Mouse (Mus musculus) T-helper 2 cell (primary cell): ENCODE data around the gene Fbxo42.
"Not testable (repeated sequence)": the region's sequence is repeated elsewhere in the genome, so short reads cannot be mapped to it uniquely, and the experiment has no call there.

ENCODE experiments used
- in situ Hi-C: fragments of 300-600 bp; cut with MboI, MseI; formaldehyde crosslinking; loops from one replicate; pipeline ENCODE4 v1.15.1; 2025; ENCODE audit warnings: high pct_unique_total_duplicates

Fbxo42 gene

GRCm38 (mm10) chr4:141136126-141136525, 11.6 kb upstream of the Fbxo42 start:
- in situ Hi-C loops, result no loop called here

DNA sequence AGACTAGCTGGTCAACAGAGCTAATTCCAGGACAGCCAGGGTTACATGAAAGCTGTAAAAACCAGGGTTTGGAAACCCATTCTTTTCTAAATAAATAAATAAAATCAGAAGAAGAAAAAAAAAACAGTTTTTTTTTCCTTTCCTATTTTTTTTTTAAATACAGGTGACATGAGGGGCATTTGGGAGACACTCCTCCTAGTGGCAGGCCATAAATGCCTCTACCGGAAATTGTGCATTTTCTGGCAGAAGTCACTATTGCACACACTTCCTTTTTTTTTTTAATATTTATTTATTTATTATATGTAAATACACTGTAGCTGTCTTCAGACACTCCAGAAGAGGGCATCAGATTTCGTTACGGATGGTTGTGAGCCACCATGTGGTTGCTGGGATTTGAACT, 10.0 kb upstream of the Fbxo42 start:
- in situ Hi-C loops, result not testable (repeated sequence)

- in situ Hi-C loops, result no loop called here
These were observed 9.1 kb upstream of the Fbxo42 start for GRCm38 (mm10) chr4:141138425-141139115.

DNA sequence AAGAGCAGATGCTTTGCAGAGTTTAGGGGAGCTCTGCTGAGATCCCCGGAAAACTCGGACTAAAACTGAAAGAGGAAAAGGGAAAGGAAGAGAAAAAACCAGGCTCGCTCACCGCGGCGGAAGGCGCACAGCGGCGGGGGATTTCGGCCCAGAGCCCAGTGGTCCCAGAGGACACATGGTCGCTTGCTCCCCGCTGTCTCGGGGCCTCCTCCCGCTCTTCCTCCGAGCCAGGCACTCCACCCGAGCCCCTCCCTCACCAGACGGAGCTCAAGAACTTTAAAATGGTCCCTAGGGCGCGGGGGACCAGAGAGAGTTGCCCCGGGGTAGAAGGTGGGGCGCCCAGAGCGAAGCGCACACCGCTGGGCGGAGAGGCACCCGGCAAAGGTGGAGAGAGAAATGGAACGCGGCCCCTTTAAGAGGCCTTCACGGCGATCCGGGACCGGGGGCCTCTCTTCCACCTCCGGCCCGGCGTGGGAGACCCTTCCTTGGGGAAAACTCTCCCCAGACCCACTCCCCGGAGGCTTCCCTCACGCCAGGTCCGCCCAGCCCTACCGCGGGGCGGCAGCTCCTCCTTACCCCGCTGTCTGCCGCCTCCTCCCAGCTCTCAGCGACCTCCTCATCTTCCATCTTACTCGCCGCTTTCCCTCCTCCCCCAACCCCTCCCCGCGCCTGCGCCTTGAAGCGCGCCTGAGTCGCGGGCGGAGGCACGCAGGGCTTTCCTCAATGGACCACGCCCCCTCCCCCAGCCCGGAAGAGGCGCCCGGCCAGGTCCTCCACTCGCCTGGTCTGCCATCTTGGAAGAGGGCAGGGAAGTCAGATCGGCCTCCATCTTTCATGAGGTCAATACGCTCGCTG, 8.4 kb upstream of the Fbxo42 start, which contains the start of gene Szrd1:
Gene Szrd1 (minus strand): TSS at position 660 of the 855 bp plus-strand sequence.
- in situ Hi-C loops, result no loop called here

DNA sequence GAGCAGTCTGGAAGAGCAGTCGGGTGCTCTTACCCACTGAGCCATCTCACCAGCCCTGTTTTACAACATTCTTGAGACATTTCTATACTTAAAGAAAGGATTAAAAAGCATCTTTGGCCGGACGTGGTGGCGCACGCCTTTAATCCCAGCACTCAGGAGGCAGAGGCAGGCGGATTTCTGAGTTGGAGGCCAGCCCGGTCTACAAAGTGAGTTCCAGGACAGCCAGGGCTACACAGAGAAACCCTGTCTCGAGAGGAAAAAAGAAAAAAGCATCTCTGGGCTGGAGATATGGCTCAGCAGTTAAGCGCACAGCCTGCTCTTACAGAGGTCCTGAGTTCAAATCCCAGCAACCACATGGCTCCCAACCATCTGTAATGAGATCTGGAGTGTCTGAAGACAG, 7.4 kb upstream of the Fbxo42 start:
- in situ Hi-C loops, result loop anchor here (10.0 kb wide), 1 partner anchor 414 kb away; no protein-coding TSS in a partner anchor

DNA sequence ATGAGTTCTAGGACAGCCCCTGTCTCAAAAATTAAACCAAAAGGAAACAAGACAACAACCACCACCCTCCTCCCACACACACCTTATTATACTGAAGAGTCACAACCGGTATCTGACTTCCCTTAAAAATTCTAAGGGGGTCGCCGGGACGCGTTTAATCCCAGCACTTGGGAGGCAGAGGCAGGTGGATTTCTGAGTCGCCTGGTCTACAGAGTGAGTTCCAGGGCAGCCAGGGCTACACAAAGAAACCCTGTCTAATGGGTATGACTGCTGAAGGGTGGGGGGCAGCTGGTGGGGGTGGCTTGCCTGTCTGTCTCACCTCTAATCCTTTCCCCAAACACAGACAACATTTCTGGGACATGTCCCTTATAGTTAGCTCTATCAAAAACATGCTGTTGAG, 6.7 kb upstream of the Fbxo42 start:
- in situ Hi-C loops, result loop anchor here (10.0 kb wide), 1 partner anchor 414 kb away; no protein-coding TSS in a partner anchor

DNA sequence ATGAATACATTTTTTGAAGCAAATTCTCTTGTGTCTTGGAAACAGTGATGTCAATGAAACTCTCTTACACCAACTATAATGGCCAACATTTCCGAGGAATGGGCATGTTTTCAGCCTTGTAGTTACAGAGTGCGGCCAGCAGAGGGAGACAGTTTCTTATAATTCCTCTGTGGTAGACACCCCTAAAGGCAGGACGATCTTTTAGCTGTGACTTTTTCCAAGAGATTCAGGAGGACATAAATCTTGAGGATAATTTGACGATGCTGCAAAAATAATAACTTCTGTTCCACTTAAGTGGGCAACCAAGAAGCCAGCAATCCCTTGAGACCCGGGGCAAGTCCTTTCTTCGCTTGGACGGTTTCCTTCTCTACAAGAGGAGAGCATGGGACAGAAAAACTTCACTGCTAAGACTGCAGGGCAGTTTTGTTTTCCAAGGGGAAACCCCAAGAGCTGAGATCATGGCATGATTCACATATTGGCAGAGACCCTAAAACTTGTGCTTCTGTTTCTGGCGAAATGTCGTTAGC, 5.4 kb upstream of the Fbxo42 start:
- in situ Hi-C loops, result loop anchor here (10.0 kb wide), 1 partner anchor 412 kb away; no protein-coding TSS in a partner anchor

DNA sequence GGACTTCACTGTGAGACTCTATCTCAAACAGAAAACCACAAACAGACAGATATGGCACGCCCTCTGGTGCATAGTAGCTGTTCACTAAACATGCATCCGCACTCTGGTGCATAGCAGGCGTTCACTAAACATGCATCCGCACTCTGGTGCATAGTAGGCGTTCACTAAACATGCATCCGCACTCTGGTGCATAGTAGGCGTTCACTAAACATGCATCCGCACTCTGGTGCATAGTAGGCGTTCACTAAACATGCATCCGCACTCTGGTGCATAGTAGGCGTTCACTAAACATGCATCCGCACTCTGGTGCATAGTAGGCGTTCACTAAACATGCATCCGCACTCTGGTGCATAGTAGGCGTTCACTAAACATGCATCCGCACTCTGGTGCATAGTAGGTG, 2.6 kb upstream of the Fbxo42 start:
- in situ Hi-C loops, result loop anchor here (10.0 kb wide), 1 partner anchor 410 kb away; no protein-coding TSS in a partner anchor

DNA sequence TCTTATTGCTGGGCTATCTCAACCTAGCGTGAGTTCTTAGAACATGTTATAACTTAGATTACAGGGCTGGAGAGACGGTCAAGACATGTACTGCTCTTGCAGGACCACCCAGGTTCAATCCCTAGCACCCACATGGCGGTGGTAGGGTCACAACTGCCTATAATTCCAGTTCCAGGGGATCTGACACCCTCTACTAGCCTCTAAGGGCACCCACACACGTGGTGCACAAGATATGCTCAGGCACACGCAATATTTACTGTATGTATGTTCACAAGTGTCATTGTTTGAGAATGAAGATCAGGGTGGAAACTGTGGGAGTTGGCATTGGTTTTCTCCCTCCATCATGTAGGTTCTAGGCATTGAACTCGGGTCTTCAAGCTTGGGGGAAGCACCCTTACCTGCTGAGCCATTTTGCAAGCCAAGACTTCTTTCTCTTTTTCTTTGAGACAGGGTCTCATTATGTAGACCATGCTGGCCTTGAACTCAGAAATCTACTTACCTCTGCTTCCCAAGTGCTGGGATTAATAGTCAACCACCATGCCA, 1.2 kb upstream of the Fbxo42 start:
- in situ Hi-C loops, result loop anchor here (10.0 kb wide), 1 partner anchor 408 kb away; no protein-coding TSS in a partner anchor

DNA sequence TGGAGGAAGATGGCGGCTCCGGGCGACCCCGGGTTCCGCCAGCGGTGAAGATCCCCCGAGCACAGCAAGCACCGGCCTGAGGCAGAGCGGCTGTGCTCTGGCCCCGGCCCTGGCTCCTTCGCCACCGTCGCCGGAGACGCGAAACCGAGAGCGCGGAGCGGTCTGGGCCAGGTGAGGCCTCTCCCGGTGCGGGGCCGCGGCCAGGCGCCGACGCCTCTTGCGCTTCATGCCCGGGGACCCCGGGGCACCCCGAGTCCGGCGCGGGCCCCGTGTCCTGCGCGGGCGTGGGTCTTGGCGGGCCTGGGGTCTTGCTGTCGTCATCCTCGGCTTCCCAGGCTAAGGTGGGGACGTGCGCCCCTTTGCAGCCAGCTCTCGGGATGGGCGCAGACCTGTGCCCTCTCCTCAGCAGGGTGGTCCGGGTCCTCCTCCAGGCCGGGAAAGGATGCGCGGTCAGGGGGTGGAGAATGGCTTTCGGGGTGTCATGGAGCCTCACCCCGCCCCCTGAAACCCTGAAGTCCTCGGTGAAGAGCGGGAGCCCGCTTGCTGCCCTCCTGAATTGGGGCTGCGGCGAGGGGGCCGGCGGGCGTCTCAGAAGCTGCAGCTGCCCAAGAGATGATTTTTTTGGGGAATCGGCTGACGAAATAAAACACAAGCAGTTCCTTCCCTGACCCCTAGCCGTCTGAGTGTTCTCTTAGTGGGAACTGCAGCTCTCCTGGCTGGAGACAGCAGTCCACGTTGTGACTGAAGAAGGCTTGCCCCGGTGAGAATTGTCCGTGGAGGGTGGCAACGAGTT, 492 bp downstream of the Fbxo42 start:
- in situ Hi-C loops, result loop anchor here (10.0 kb wide), 1 partner anchor 407 kb away; no protein-coding TSS in a partner anchor

DNA sequence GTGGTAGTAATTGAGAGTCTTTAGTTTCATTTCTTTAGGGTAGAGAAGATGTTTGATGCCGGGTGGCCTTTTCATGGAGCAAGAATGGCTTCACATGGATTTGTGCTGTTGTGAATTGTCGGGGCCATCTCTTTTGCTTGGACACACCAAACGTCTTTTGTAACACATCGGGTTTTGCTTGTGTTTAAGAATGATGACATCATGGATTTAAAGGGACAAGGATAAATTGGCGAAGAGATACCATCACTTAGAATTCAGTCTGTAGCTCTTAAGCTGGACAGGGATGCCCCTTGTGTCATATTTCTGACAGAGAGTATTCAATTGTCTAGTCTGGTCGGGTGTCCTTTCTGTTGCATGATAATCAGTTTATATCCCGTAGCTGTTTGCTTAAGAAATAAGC, 1.4 kb downstream of the Fbxo42 start:
- in situ Hi-C loops, result loop anchor here (10.0 kb wide), 1 partner anchor 406 kb away; no protein-coding TSS in a partner anchor

DNA sequence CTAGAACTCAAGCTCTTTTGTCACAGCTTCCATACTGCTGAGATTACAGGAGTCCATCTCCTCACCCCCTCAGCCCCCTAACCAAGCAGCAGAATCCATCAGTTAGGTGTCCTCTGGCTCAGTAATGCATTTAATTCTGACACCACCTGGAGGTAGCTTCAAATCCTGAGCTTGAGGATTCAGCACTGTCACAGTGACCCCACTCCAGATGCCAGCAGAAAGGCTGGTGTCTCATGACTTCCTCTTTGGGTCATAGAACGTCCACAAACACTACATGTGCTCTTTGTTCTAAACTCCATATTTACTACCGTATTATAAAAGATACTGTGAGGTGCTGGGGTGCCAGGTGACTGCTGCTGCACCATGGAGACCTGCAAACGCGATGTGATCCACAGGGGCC, 9.8 kb downstream of the Fbxo42 start:
- in situ Hi-C loops, result no loop called here

DNA sequence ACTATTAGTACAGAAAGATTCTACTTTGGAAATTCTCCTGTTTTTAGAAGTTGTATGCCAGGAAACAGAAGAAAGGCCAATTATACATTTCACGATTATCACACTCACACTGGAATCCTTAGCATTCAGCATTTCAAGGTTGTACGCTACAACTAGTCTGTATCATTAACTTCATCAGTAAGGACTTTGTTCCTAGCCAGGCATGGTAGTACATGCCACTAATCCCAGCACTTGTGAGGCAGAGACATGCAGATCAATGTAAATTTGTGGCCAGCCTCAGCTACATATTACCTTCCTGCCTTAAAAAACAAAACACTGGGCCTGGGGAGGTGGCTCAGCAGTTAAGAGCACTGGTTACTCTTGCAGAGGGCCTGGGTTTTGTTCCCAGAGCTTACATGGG, 10.9 kb downstream of the Fbxo42 start:
- in situ Hi-C loops, result no loop called here

DNA sequence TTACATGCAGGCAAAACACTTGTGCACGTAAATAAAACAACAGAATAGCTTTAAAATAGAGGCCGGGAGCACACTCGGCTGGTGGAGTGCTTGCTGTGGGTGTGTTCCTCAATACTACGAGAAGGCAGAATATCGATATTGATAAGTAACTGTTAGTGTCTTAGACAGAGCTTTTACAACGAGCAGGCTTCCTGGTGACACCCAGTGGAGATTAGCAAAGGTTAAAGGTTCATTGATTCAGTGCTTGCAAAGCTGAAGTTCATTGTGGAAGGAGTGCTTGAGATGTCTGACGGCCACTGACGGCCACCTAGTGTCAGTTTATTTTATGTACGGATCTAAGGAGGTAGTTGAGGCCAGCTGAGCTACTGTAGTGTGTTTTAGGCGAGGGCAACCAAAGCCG, 11.4 kb downstream of the Fbxo42 start:
- in situ Hi-C loops, result no loop called here

DNA sequence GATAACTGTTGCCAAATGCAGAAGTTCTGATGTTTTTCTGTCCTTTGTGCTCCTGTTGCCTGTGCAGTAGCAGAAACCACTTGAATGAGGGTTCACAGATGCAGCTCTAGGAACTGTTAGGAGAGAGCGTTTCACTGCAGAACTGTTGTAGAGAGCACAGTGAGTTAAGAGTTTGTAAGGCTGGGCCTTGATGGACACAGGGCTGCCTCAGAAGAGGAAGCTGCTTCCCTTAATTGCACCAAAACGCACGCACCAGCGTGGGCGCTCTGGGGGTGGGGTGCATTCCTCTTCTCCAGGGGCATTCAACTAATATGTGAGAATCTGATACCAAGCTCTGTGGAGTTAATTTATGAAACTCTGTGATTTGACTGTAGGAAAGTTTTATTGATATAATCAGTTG, 12.0 kb downstream of the Fbxo42 start:
- in situ Hi-C loops, result no loop called here

- in situ Hi-C loops, result no loop called here
These were observed 12.5 kb downstream of the Fbxo42 start for GRCm38 (mm10) chr4:141160193-141160592.

GRCm38 (mm10) chr4:141161699-141162208, 14.0 kb downstream of the Fbxo42 start:
- in situ Hi-C loops, result no loop called here

DNA sequence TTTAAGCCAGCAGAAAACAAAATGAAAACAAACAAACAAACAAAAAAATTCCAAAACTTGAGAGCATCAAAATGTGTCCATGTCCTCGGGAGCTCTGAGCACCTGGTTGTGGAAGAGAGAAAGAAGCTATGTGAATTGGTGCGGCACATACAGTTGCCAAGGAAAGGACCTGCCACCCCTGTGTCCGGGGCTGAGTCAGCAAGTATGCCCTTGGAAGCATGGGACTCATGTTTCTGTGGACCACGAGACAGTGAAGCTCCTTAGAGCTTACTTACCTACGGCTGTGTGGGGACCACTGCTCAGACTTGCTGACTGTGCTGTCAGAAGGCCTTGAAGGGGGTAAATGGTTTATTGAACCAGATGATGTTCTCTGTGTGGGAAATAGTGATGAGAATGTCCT, 16.0 kb downstream of the Fbxo42 start:
- in situ Hi-C loops, result no loop called here

DNA sequence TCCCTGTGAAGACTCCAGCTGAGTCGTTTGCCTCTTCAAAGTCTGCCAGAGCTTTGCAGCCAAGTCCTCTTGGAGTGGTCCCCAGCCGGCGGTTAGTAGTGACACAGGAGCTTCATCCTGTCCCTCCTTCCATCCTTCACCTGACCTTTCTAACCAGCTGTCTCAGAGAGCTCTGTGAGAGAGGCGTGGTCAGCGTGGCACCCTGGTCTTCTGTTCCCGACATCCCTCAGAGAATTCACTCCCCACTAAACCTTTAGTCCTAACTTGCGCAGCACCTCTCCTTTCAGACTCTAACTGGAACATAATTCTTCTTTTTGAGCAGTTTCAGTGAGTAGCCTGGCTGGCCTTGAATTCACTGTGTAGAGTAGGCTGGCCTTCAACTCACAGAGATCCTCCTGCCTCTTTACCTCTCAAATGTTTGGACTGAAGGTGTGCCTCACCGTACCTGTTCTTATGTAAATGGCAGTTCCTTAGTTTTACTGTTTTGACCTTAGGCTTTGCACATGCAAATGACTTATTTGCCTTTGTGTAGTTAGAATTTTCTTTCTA, 18.1 kb downstream of the Fbxo42 start:
- in situ Hi-C loops, result no loop called here

DNA sequence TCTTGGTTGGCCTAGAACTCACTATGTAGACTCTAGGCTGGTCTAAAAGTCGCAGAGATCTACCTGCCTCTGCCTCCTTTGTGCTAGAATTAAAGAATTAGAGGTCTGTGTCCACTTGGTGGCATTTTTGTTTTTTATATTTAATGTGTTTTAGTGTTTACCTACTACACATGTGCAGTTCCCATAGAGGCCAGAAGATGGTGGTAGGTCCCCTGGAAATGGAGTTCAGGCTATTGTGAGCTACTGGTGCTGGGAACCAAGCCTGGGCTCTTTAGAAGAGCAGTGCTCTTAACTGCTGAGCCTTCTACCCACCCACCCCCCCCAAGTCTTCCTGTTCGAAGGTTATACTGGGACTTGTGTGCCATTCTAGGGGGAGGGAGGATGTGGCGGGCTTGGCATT, 19.4 kb downstream of the Fbxo42 start:
- in situ Hi-C loops, result no loop called here

DNA sequence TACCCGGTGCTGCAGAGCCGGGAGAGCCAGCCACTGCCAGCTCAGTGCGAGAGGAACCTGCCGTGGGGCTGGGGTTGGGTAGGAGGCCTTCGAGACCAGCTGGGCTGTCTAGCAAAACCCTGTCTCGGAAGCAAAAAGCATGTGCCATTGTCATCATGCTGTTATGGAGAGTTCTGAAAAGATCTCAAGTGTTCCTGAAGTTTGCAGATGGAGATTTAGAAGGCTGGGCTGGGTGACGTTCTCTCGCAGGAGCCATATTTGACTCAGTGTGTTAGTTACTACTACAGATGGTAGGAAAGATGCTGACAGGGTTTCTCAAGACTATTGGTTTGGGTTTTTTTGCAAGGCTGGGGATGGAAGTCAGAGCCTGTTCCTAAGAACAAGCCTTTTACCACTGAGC, 24.4 kb downstream of the Fbxo42 start:
- in situ Hi-C loops, result no loop called here
